Mouse (Mus musculus): ENCODE results near the gene Wdr34.

Gene Wdr34

GRCm38 (mm10) chr2:30026997-30027396 lies 21.7 kb downstream of the Wdr34 start:
- no peak for DNase-seq

GRCm38 (mm10) chr2:30025454-30025853 lies 23.2 kb downstream of the Wdr34 start:
- DNase-seq = peak; percentile 93

GRCm38 (mm10) chr2:30014326-30014966 lies 34.2 kb downstream of the Wdr34 start:
- peak; percentile 91 for DNase-seq

- DNase-seq = peak; percentile 96
These were observed 37.8 kb downstream of the Wdr34 start for GRCm38 (mm10) chr2:30010840-30011281.

- DNase-seq = no peak
These were observed 39.6 kb downstream of the Wdr34 start for GRCm38 (mm10) chr2:30009101-30009500.

GRCm38 (mm10) chr2:29991962-29992361 lies 56.7 kb downstream of the Wdr34 start:
- DNase-seq = no peak
